Mouse (Mus musculus) cerebellum, postnatal 14 days (tissue): Measurements from ENCODE around the gene Tmem14a.
A peak's percentile ranks its signal among the peaks of the same experiment; 100 is the strongest.
"Not testable (repeated sequence)": the region's sequence is repeated elsewhere in the genome, so short reads cannot be mapped to it uniquely, and the experiment has no call there.

Experiments used
- DNase-seq, 2 experiments: peaks; one replicate each; pipeline ENCODE4 v3.0.0; 2021; ENCODE audit warnings: mixed read lengths in 2 of 2

Tmem14a gene

DNA sequence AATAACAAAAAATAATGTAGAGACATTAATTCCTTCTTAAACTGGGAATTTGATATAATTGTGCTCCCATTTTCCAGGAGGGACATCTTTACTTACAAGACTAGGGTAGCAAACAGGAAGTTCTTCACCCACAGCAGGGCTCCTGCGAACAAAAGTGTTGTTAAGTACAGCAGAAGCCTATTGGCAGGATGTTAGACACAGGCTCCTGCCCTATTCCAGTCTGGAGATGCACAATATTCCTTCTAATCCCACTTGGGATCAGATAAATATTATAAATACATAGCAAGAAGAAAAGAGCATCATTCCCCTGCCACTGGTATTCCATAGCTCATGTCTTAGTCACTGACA is 34.9 kb downstream of the Tmem14a start:
- no peak for DNase-seq

DNA sequence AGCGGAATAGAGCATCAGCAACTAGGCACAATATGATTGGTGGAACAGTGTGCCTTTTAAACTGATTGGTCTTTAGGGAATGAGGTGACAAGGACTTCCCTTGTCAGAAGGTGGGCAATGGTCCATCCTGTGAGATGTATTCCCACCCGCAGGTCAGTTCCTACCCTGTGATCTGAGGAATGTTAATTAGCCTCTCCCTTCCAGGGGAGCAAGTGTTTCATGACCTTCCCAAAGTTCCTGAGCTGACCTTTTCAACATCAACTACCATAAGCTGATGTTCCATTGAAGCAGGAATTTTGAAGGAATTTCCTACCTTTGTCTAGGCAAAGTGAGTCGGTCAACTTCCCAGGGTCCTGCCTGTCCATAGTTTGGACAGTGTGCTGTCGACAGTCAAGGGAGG is 35.5 kb downstream of the Tmem14a start:
- DNase-seq, result no peak

DNA sequence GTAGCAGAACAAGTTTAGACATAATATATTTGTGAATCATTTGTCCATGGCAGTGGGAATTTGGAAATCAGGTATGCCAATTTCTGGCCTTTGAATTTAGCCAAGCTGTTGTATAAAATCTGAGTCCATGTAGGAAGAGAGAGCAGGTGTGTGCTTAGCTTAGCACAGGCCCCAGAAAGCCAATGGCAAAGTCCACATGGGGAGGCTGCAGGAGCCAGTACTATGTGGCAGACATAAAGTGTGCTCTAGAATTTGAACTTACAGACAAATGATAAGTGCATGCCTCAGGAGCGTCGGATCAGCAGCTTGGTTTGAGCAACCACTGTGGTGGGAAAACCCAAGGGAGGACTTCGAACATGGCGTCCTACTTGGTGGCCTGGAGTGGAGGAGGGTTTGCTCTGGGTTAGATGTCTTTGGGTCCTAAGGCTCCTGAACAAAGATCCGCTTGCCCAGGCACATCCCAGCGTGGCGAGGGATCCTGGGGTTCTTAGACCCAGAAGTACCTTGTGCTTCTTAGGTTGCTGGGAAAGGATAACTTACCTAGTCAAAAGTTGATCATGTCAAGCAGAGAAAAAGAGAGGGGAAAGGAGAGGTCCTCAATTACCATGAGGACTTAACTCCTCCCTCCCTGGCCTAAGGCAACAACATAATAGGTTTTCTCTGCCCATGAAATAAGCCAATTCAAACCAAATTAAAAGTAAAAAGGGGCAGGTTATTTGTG is 37.4 kb downstream of the Tmem14a start:
- DNase-seq, result no peak

DNA sequence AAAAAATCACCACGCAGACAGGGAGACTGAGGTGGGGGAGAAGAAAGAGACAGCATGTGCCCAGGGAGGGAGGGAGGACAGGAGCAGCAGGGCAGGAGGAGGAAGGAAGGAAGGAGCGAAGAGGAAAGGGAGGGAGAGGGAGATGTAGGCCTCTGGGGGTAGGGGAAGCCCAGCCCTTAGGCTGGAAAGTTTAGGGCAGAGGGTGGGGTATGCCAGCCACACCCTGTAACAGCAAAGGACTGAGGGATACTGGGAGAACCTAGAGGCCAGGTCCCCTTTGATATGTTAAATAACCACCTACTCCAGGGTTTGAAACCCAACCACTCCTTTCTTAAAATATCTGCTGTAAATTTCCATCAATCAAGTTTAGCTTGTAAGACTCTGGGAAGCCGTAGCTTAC is 38.0 kb downstream of the Tmem14a start:
- no peak for DNase-seq

DNA sequence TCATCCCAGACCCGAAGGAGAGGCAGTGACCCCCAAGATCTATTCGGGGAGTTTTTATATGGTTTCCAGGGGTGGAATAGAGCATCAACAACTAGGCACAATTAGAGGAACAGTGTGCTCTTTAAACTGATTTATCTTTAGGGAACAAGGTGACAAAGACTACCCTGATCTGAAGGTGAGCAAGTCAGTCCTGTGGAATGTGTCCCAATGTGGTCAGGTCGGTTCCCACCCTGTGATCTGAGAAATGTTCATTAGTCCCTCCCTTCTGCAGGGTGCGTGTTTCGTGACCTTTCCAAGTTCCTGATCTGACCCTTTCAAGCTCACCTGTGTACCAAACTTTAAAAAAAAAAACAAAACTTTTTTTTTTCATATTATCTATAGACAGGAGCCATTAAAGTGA is 38.5 kb downstream of the Tmem14a start:
- DNase-seq, result no peak

DNA sequence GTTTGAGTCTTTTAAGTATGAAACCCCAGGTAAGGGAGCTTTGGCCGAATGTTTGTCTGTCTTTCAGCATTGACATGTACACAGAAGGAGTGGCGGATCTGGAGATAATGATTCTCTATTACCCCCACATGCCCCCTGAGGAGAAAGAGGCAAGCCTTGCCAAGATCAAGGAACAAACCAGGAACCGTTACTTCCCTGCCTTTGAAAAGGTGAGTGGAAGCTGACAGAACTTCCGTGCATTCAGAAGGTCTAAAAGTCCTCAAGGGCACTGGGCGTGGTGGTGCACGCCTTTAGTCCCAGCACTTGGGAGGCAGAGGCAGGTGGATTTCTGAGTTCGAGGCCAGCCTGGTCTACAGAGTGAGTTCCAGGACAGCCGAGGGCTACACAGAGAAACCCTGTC is 41.6 kb downstream of the Tmem14a start:
- not testable (repeated sequence) for DNase-seq

DNA sequence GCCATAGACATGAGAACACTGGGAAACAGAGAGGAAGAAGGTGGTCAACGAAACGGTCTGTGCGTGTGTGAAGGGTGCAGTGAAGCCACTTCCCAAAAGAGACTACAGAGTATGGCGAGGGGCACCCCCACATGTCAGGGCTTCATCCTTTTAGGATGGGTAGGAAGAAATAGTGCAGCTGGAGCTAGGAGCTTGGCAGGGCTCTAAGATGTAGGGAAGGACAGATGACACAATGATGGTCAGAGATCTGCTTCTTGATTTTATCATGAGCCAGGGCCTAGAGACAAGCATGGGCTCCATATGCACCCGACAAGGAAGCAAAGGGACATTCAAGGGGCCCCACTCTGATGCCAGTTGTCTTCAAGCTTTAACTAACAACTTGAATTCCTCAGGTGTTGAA is 44.0 kb downstream of the Tmem14a start:
- DNase-seq, result no peak

DNA sequence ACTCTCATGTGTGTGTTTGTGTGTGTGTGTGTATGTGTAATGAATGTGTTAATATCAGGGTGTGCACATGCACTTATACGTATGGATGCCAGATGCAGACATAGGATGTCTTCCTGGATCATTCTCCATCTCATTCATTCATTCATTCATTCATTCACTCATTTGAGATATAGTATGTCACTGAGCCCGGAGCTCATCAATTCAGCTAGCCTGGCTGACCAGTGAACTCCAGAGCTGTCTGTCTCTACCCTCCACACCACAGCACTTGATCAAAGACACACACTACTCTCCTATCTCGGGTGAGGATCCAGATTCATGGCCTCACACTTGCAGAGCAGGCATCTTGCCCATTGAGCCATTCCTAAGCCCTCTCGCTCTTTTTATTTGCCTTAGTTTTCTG is 45.6 kb downstream of the Tmem14a start:
- no peak for DNase-seq

DNA sequence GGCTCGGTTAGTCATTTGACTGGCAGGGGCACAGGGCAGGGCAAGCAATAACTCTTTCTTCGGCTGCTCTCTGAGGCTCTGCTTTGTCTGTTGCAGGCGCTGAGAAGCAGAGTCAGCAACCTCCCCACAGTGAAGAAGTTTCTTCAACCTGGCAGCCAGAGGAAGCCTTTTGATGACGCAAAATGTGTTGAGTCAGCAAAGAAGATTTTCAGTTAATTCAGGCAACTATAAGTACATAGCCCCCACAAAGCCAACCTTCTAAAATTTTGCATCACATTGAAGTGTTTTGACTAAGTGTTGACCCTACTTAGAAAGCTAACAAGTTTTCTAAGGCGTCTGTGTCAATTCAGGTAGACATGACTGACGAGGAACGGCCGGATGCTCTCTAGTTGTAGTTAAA is 46.4 kb downstream of the Tmem14a start:
- no peak for DNase-seq

DNA sequence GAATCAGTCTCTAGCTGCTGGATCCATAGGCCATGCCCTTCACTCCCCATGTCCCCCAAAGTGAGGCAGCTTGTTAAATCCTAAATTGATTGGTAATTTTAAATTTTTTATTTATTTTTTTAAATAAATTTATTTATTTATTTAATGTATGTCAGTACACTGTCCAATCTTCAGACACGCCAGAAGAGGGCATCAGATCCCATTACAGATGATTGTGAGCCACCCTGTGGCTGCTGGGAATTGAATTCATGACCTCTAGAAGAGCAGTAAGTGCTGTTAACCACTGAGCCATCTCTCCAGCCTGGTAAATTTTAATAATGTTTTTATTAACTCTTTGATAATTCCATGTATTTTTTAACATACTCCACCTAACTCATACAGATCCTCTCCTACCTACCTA is 48.4 kb downstream of the Tmem14a start:
- no peak for DNase-seq

DNA sequence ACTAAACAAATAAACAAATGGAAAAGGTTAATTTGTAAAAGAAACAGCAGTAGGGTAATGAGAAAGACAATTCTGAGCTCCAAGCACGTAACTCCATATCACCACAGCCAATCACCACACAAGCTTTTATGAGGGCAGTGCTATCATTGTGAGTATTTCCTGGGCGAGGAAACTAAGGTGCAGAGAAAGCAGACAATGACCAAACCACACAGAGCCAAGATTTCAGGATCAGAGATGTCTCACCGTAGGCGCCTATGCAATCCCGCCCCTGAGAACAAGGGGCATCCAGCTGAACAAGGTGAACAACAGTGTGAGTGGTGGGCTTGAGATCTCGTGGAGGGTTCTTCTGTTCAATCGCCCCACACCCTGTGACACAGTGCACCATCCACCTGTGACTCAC is 49.1 kb downstream of the Tmem14a start:
- not testable (repeated sequence) for DNase-seq

DNA sequence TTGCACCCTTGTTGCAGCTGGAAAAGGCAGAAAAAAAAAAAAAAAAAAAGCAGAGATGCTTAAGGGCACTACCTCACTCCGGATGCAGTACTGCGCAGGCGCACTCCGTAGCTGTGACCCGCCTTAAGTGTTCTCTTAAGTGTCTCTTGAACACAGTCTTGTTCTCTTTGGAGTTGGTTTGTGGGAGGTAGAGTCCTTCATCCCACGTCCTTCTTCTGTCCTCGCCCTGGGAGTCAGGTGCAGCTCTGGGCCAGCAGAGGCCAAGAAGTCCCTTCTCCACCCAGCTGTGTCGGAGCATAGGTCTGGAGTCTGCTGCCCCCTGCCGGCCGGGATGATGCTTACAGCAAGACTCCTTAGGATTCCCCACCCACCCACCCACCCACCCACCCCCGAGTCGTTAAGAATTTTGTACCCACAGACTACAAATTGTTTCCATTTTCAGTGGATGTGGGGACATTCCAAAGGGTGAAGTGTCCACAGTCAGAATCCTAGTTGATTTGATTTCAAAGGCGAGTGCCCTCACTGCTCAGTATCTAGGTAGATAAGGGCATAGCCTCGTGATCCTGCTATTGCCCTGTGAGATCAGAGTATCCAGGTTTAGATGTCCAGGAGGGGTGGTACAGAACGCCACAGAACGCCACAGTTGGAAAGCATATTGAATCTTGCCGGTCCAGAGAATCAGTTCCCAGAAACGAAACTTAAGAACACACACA is 53.1 kb downstream of the Tmem14a start:
- DNase-seq, result peak; percentile 73 to 86

DNA sequence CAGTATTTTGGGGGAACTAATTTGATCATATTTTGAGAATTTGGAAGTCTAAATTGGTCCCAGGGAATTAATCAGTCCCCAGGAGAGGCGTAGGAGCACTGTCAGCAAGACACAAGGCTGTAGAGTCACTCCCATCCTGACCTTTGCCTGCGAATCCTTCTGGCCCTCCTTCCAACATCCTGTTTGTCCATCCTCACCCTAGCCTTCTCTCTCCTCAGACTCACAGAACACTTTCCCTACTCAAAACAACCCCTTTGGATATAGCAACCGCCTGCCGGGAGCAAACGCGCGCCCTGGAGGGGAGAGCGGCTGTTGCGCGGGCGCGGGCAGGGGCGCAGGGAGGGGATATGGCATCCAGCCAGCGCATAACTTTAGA is 53.7 kb downstream of the Tmem14a start:
- peak; percentile 42 to 46 for DNase-seq

DNA sequence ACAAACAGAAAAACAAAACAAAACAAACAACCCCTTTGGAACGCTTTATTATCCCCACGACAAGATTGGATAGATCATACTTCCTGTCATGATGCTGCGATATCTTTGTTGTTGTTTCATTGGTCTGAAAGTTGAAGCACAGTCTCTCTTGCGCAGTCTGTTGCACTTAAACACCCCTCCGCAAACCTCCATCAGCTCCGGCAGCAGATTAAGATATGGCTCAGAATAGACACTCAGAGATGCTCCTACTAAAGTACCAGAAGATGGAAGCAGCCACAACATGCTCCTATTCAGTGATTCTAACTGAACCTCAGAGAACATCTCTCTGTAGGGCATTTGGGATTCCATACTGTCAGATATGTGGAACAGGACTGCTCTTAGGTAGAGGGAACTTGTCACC is 54.7 kb downstream of the Tmem14a start:
- no peak for DNase-seq

DNA sequence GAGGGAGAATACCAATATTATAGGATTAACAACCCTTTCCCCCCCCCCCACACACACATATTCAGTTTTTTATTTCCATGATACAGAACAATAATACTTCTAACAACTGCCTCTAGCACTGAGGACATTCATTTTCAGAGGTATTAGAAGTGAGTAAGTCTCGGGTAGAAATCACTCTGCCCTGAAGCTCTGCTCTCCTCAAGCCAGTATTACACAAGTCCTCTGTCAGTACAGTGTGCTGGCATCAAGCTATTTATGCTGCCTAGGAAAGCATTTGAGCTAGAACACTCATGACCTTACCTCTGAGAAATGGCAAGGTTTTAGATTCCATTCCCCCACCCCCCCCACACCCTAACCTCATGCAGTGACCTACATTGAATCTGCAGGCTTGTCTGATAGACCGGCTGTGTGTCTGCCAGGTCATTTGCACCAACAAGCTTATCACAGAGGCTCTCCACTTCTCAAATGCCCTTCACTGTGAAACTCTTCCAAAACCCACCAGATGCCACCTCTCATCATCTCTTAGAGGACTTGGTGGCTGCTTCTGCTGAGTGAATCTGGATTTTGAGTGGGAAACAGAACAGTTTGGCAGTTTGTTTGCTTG is 56.2 kb downstream of the Tmem14a start:
- DNase-seq, result no peak

DNA sequence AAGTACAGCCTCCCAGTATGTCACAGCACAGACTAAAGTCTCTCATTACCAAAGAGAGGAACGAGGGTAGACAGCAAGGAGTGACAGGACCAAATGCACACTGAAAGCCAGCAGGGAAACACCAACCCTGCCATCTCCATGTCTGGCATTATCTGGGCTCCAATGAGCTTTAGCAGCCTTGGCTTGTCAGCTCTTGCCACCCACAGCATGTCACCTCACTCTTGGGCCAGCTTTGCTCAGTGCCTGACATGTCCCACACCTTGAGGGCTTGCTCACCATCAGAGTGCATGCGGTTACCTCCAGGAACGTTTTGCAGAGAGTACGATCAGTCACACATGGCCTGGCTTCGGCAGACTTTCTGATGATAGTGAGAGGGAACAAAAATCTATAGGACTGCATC is 57.0 kb downstream of the Tmem14a start:
- DNase-seq, result peak; percentile 34 to 50

DNA sequence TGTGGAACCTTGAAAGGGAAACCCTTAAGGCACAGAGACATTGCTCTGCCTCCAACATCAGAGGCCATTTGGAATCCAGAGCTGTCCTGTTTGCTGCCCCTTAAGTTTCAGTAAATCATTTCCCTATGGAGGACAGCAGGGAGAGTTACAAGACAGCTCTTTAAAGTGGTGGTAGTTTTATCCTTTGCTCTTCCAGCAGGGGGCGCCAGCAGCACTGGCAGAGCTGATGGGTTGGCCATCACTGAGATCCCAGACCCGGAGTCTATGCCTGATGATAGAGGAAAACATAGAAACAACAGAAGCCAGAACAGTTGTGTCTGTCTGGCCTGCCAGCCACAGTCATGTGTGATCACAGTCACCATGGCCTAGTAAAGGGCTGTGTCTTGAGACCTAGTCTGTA is 57.8 kb downstream of the Tmem14a start:
- not testable (repeated sequence) for DNase-seq
